Mouse (Mus musculus) embryo, embryonic 11.5 days (tissue): ENCODE measurements around the gene Themis3.

Source experiments
- DNase-seq: peaks from one replicate; pipeline ENCODE4 v3.0.0-alpha.2; 2012; ENCODE audit warnings: low read depth, low spot score

The Themis3 gene

GRCm38 (mm10) chr17:66594435-66594834 is at the start of gene Themis3:
TSS of gene Themis3 (minus strand) at chr17:66594621.
- DNase-seq, result no peak

GRCm38 (mm10) chr17:66637951-66638722 is 43.7 kb upstream of the Themis3 start:
- no peak for DNase-seq

GRCm38 (mm10) chr17:66619996-66620656 is 25.7 kb upstream of the Themis3 start:
- no peak for DNase-seq

- no peak for DNase-seq
Measured at GRCm38 (mm10) chr17:66619255-66619826, 24.9 kb upstream of the Themis3 start.

GRCm38 (mm10) chr17:66610032-66610431 is 15.6 kb upstream of the Themis3 start:
- DNase-seq, result no peak

- DNase-seq, result no peak
Measured at GRCm38 (mm10) chr17:66604931-66605330, 10.5 kb upstream of the Themis3 start.

GRCm38 (mm10) chr17:66601171-66601570 is 6.8 kb upstream of the Themis3 start:
- no peak for DNase-seq

- DNase-seq, result no peak
Measured at GRCm38 (mm10) chr17:66595867-66596266, 1.4 kb upstream of the Themis3 start.

GRCm38 (mm10) chr17:66595256-66595655 is 835 bp upstream of the Themis3 start:
- no peak for DNase-seq

- DNase-seq, result no peak
Measured at GRCm38 (mm10) chr17:66590353-66591075, 3.9 kb downstream of the Themis3 start.

- no peak for DNase-seq
Measured at GRCm38 (mm10) chr17:66589864-66590263, 4.6 kb downstream of the Themis3 start.

- DNase-seq, result no peak
Measured at GRCm38 (mm10) chr17:66586741-66587140, 7.7 kb downstream of the Themis3 start.

GRCm38 (mm10) chr17:66586078-66586477 is 8.3 kb downstream of the Themis3 start:
- no peak for DNase-seq

GRCm38 (mm10) chr17:66580990-66581389 is 13.4 kb downstream of the Themis3 start:
- no peak for DNase-seq

GRCm38 (mm10) chr17:66578007-66578406 is 16.4 kb downstream of the Themis3 start:
- DNase-seq, result peak; percentile 41

- DNase-seq, result no peak
Measured at GRCm38 (mm10) chr17:66577507-66577906, 16.9 kb downstream of the Themis3 start.

- no peak for DNase-seq
Measured at GRCm38 (mm10) chr17:66572677-66573060, 21.8 kb downstream of the Themis3 start.

- DNase-seq, result no peak
Measured at GRCm38 (mm10) chr17:66571860-66572676, 22.4 kb downstream of the Themis3 start.

- no peak for DNase-seq
Measured at GRCm38 (mm10) chr17:66564213-66564612, 30.2 kb downstream of the Themis3 start.

GRCm38 (mm10) chr17:66563551-66563950 is 30.9 kb downstream of the Themis3 start:
- DNase-seq, result no peak

- DNase-seq, result no peak
Measured at GRCm38 (mm10) chr17:66561380-66561779, 33.0 kb downstream of the Themis3 start.
